Mouse (Mus musculus): ENCODE data around the gene Gp5.
A peak's percentile ranks its signal among the peaks of the same experiment; 100 is the strongest.
"Not testable (repeated sequence)": the region's sequence is repeated elsewhere in the genome, so short reads cannot be mapped to it uniquely, and the experiment has no call there.

Gp5 gene

DNA sequence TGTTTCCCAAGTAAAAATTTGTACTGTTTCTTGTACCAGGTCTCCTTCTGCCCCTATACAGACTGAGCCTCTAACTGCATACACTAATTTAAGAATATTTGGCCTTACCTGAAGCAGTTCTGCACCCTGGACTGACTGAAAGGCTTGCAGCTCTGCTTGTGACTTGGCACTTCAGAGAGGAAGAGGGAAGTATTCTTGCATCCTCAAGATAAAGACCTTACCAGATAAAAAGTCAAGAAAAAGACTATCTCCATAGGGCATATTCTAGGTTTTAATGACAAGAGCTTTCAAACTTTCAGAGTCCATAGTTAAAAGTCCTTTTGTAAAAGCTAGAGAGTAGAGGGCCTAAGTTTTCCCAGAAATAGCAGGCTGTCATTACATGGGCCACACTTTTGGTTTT lies at the start of gene Gp5:
TSS of gene Gp5 (minus strand) at position 133 of the 400 bp plus-strand sequence.
- Histone ChIP-seq H3K27me3 (ENCODE audit: control insufficient read depth, insufficient read depth, low read length, poor library complexity, severe bottlenecking) (0 out of 2 replicates have a peak, but pooled peaks cover 3% of the 10 kb centered on the region), H3K36me3 (ENCODE audit: control insufficient read depth, insufficient read depth, low read length, poor library complexity, severe bottlenecking) (0 out of 2 replicates have a peak, but pooled peaks cover 2% of the 10 kb centered on the region)
- DNase-seq (ENCODE audit: low read depth, low spot score): no peak

DNA sequence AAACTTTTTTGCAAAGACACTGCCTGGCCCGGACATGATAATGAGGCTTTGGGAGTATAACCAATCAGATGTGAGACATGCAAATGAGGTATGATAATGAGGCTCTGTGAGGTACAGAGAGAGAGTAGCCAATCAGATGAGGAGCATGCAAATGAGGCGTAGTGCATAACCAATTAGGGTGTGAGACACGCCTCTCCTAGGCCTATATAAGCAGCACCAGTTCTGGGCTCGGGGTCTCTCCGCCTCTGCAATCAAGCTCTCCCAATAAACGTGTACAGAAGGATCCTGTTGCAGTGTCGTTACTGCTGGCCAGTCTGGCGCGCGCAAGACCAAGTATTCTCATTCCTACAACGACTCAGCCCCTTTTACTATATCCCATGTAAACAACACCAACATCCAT lies 42.9 kb upstream of the Gp5 start:
- H3K27me3 ChIP-seq (ENCODE audit: control insufficient read depth, insufficient read depth, low read length, poor library complexity, severe bottlenecking); DNase-seq (ENCODE audit: low read depth, low spot score): not testable (repeated sequence)
- H3K36me3 ChIP-seq (ENCODE audit: control insufficient read depth, insufficient read depth, low read length, poor library complexity, severe bottlenecking): peaks cover 12% of the 10 kb centered on the region; the same call in 1 of the 2 replicates

DNA sequence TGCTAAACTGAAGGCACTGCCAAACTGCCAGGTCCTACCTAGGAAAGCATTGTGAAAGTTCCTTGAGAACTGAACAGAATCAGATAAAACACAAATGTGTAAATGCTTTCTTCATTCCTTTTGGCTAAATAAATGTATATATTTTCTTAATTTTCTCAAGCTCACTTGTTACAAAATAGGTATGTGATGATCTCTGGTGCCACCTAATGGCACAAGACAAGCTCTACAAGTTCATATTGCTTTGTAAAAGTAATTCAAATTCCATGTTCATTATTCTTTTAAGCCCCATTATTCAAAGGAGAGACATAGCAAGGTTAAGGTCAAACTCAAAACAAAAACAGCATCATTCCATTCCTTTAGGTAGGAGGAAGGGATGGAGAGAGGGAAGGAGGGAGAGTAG lies 3.7 kb upstream of the Gp5 start:
- DNase-seq (ENCODE audit: low read depth, low spot score): peak; percentile 55
- 0 out of 2 replicates have a peak, but pooled peaks cover 2% of the 10 kb centered on the region for H3K36me3 ChIP-seq (ENCODE audit: control insufficient read depth, insufficient read depth, low read length, poor library complexity, severe bottlenecking)
- H3K27me3 ChIP-seq (ENCODE audit: control insufficient read depth, insufficient read depth, low read length, poor library complexity, severe bottlenecking): 0 out of 2 replicates have a peak, but pooled peaks cover 3% of the 10 kb centered on the region

DNA sequence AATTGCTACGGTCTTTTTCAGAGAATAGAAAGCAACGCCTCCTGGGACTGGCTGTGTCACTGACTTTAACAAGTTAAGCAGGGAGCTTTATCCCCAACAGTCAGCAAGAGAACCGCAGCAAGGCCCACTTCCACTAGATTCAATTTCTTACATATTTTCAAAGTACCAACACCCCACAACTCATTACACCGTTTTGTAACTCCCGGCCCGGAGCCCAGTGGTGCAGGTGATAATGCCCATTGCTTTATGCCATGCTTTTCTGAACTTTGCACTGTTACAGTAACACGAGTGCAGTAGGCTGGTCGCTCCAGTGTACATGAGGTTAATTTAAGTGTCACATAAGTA lies 436 bp downstream of the Gp5 start:
- H3K27me3 ChIP-seq (ENCODE audit: control insufficient read depth, insufficient read depth, low read length, poor library complexity, severe bottlenecking): 0 out of 2 replicates have a peak, but pooled peaks cover 3% of the 10 kb centered on the region
- 0 out of 2 replicates have a peak, but pooled peaks cover 2% of the 10 kb centered on the region for H3K36me3 ChIP-seq (ENCODE audit: control insufficient read depth, insufficient read depth, low read length, poor library complexity, severe bottlenecking)
- DNase-seq (ENCODE audit: low read depth, low spot score): no peak

DNA sequence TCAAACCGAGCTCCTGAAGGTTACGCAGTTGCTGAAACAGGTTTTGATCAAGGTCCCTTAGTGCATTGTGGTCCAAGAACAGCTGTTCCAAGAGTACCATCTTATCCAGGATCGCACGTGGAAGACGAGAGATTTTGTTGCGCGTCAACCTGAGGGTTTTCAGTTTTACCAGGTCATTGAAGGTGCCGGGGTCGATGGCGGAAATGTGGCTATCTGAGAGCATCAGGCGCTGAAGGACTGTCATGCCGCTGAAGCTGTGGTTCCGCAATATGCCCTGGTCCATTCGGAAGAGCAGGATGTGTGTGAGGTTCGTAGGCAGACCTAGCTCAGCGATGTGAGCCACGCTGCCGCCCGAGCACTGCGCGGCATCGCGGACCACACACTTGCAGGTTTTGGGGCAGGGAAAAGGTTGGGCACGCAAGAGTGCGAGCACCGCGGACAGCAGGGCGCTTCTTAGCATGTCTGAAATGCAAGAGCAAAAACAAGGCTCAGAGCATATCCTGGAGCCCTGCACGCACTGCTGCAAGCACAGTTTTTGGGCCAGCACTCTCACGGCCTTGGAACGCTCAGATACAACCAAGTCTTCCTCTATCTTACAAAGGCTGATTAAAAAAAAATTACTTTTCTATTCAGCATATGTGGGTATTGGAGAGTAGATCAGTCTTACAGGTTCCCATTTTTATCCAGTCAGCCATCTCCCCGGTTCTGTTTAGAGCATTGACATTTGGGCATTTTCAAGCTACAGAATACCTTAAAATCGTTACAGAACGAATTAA lies 996 bp downstream of the Gp5 start:
- Histone ChIP-seq H3K27me3 (ENCODE audit: control insufficient read depth, insufficient read depth, low read length, poor library complexity, severe bottlenecking) (0 out of 2 replicates have a peak, but pooled peaks cover 3% of the 10 kb centered on the region), H3K36me3 (ENCODE audit: control insufficient read depth, insufficient read depth, low read length, poor library complexity, severe bottlenecking) (0 out of 2 replicates have a peak, but pooled peaks cover 2% of the 10 kb centered on the region)
- DNase-seq (ENCODE audit: low read depth, low spot score): peak; percentile 51

DNA sequence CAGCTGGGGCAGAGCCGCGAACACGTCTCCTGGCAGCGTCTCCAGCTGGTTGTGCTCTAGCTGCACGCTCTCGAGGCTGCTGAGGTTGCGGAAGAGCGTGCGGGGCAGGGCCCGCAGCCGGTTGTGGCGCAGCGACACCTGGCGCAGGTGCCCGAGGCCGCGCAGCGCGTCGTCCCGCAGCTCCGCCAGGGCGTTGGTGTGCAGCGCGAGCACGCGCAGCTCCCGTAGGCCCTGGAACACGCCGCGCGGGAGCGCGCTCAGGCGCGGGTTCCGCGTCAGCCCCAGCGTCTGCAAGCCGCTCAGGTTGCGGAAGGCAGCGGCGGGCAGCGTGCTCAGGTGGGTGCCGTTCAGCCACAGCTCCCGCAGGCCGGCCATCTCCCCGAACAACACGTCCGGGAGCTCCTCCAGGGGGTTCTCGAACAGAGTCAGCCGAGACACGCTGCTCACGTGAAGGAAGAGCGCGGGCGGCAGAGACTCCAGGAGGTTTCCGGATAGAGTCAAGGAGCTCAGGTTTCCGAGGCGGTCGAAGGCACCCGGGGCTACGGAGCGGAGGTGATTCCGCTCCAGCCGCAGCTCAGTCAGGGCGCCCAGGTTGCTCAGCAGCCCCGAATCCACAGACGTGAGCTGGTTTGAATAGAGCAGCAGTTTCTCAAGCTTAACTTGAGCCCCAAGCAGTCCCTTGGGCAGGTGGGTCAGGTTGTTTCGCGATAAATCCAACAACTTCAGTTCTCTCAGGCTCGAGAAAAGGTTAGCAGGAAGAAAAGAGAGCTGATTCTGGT lies 1.8 kb downstream of the Gp5 start:
- Histone ChIP-seq H3K36me3 (ENCODE audit: control insufficient read depth, insufficient read depth, low read length, poor library complexity, severe bottlenecking) (0 out of 2 replicates have a peak, but pooled peaks cover 2% of the 10 kb centered on the region), H3K27me3 (ENCODE audit: control insufficient read depth, insufficient read depth, low read length, poor library complexity, severe bottlenecking) (0 out of 2 replicates have a peak, but pooled peaks cover 3% of the 10 kb centered on the region)
- peak; percentile 64 for DNase-seq (ENCODE audit: low read depth, low spot score)

DNA sequence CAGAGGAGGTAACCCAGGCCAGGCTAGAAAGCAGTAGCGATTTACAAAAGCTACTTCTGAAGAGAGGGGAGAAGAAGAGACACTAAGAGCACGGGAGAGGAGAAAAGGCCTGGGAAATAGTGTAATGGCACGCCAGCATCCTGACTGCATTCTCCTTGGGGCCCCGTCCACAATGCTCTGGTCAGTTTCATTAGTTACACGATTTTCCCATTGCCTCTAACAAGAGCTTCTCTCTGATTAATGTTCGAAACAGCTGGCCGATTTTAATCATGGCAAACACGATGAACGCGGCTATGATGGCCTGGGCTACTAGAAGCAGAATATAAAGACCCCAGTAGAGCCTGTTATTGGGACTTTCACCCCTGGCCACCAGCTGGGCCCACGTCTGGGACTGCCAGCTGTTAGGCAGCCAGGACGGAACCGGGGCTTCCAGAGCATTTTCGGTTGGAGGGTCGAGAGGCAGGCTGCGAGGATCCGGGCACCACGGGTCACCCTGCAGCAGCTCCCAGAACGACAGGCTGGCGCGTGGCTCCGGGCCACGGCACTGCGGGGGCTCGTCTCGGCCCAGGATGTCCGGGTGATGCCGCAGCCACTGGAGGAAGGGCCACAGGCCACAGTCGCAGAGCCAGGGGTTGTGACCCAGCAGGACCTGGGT lies 2.5 kb downstream of the Gp5 start:
- 0 out of 2 replicates have a peak, but pooled peaks cover 2% of the 10 kb centered on the region for H3K36me3 ChIP-seq (ENCODE audit: control insufficient read depth, insufficient read depth, low read length, poor library complexity, severe bottlenecking)
- DNase-seq (ENCODE audit: low read depth, low spot score): no peak
- H3K27me3 ChIP-seq (ENCODE audit: control insufficient read depth, insufficient read depth, low read length, poor library complexity, severe bottlenecking): 0 out of 2 replicates have a peak, but pooled peaks cover 3% of the 10 kb centered on the region

DNA sequence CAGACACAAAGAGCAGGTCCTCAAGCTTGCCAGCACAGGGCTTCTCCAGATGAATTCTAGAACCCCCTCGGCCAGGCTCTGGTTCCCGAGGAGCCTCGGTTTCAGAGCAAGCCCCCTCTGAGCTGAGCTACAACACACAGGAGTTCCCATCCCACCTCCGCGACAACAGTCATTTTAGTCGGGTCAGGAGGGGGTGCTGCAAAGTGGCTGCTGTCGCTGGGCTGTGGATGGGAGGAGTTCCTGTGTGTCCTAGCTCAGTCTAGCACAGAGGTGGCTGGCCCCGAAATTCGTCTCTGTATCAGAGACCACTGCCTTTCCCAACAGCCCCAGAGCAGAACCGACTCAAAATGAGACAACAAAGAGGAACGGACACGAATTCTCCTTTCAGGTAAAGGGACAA lies 3.3 kb downstream of the Gp5 start:
- Histone ChIP-seq H3K36me3 (ENCODE audit: control insufficient read depth, insufficient read depth, low read length, poor library complexity, severe bottlenecking) (0 out of 2 replicates have a peak, but pooled peaks cover 2% of the 10 kb centered on the region), H3K27me3 (ENCODE audit: control insufficient read depth, insufficient read depth, low read length, poor library complexity, severe bottlenecking) (0 out of 2 replicates have a peak, but pooled peaks cover 3% of the 10 kb centered on the region)
- DNase-seq (ENCODE audit: low read depth, low spot score): no peak

DNA sequence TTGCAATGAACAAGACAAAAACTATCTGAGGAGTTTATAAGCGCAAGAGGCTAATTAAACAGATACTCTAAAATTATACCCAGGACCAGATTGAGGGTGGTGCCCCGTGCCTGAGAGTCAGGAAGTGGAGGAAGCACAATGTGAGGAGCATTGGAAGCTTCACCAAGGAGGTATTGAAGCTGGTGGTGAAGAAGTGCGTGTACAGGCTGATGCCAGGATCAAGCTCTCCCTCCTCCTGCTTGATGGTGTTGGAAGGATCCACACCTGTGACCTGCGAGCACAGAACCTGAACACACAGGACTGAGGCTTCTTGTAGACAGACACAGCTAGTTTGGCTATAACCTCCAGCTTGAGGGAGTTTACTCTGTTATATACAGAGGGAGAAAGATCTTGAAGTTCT lies 4.5 kb downstream of the Gp5 start:
- Histone ChIP-seq H3K27me3 (ENCODE audit: control insufficient read depth, insufficient read depth, low read length, poor library complexity, severe bottlenecking) (0 out of 2 replicates have a peak, but pooled peaks cover 3% of the 10 kb centered on the region), H3K36me3 (ENCODE audit: control insufficient read depth, insufficient read depth, low read length, poor library complexity, severe bottlenecking) (no peaks in the 10 kb centered on the region)
- DNase-seq (ENCODE audit: low read depth, low spot score): no peak

DNA sequence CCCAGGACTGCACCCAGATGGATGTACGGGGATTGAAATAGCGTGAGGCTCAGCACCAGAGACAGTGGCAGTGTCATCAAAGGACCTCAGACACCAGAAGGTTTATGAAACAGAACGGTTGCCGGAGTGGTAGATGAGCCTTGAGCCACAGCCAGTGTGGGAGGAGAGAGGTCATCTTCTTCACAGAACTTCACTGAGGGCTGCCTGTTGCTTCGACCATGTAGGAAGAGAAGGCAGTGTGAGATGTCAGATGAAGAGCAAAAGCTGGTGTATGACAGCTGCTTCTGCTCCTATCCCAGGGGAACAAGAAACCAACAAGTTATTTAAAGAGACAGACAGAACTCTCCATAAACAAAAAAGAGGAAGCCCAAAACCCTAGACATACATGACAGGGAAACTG lies 6.3 kb downstream of the Gp5 start:
- no peak for DNase-seq (ENCODE audit: low read depth, low spot score)
- no peaks in the 10 kb centered on the region for H3K36me3 ChIP-seq (ENCODE audit: control insufficient read depth, insufficient read depth, low read length, poor library complexity, severe bottlenecking)
- no peaks in the 10 kb centered on the region for H3K27me3 ChIP-seq (ENCODE audit: control insufficient read depth, insufficient read depth, low read length, poor library complexity, severe bottlenecking)

DNA sequence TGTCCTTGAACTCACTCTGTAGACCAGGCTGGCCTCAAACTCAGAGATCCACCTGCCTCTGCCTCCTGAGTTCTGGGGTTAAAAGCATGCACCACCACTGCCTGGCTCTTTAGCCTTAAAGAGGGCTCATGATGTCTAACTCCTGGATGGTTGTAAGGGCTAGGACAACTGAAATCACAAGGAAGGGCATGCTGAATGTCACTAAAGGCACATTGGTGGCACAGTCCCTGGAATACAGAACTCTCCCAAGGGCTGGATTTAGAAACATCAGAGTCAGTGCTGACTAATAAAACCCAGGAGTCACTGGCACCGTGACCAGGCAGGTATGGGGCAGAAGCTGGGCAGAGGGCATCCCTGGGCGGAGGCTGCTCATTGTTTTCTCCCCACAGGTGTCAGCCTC lies 7.2 kb downstream of the Gp5 start:
- Histone ChIP-seq H3K27me3 (ENCODE audit: control insufficient read depth, insufficient read depth, low read length, poor library complexity, severe bottlenecking) (no peaks in the 10 kb centered on the region), H3K36me3 (ENCODE audit: control insufficient read depth, insufficient read depth, low read length, poor library complexity, severe bottlenecking) (no peaks in the 10 kb centered on the region)
- DNase-seq (ENCODE audit: low read depth, low spot score): no peak

DNA sequence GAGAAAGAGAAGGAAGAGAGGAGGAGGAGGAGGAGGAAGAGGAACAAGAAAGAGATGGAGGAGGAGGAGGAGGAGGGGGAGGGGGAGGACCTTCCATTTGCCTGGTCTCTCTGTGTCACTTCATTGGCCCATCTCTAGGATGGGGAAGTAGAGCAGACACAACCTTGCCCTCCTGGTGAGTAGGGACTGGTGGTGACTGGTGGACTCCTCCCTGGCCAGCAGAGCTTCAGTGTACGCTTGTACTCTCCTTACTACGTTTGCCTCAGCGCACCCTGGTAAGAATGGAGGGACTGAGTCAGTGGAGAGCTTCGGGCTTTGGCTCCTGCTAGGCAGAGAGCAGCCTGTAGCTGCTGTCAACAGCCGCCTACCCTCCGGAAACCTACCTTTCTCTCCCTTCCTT lies 7.9 kb downstream of the Gp5 start:
- Histone ChIP-seq H3K27me3 (ENCODE audit: control insufficient read depth, insufficient read depth, low read length, poor library complexity, severe bottlenecking) (no peaks in the 10 kb centered on the region), H3K36me3 (ENCODE audit: control insufficient read depth, insufficient read depth, low read length, poor library complexity, severe bottlenecking) (no peaks in the 10 kb centered on the region)
- DNase-seq (ENCODE audit: low read depth, low spot score): no peak

DNA sequence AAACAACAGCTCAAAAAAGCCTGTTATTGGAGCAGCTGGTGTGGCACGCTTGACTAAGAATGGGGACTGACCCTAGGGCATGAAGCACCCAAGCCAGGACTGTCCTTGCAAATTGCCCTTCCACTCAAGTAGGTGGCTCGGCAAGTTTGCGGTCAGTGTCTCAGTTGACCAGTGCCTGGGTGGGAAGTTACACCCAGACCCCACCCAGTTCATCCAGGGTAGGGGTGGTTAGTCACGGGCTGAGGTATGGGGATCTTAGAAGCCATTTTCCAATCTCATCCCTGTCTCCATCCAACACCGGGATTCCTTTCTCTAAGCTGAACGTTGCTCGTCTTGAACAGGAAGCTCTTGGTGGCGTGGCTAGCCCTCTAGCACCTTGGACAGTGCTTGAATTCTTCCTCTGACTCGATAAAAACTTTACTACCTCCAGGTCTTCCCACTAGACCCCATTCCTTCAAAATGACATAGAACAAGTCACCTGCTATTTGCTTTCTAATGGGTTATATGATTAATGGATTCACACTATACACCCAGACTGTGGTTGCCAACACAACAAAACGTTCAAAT lies 10.8 kb downstream of the Gp5 start:
- DNase-seq (ENCODE audit: low read depth, low spot score): no peak
- H3K36me3 ChIP-seq (ENCODE audit: control insufficient read depth, insufficient read depth, low read length, poor library complexity, severe bottlenecking): no peaks in the 10 kb centered on the region
- no peaks in the 10 kb centered on the region for H3K27me3 ChIP-seq (ENCODE audit: control insufficient read depth, insufficient read depth, low read length, poor library complexity, severe bottlenecking)

DNA sequence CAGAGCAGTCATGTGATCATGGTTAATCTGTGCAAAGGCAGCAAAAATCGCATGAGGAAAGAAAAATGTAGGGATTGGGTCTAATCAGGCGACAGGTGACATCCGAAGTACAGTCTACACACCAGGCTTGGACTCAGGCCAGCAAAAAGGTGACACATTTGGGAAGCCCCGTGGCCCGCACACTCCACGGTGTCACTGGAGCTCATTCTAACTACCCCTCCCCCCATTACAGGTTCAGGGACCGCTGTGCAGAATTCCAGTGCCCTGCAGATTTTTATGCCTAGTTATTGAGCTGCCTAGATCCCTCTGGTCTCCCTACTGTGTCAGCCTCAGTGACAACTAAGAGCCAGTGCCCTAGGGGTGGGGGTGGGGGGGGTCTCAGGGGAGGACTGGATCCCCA lies 13.1 kb downstream of the Gp5 start:
- no peak for DNase-seq (ENCODE audit: low read depth, low spot score)
- Histone ChIP-seq H3K36me3 (ENCODE audit: control insufficient read depth, insufficient read depth, low read length, poor library complexity, severe bottlenecking) (no peaks in the 10 kb centered on the region), H3K27me3 (ENCODE audit: control insufficient read depth, insufficient read depth, low read length, poor library complexity, severe bottlenecking) (no peaks in the 10 kb centered on the region)
